Mouse (Mus musculus) urinary bladder, postnatal 25 days (tissue): ENCODE results near the gene M1ap.

ENCODE experiments used
- DNase-seq: peaks from one replicate; pipeline ENCODE4 v3.0.0; 2022; ENCODE audit warnings: low spot score

The M1ap gene

GRCm38 (mm10) chr6:82946651-82947050, at the start of gene M1ap:
Gene M1ap, plus strand, starts transcription at chr6:82946902.
- no peak for DNase-seq

GRCm38 (mm10) chr6:82897311-82897710, 49.4 kb upstream of the M1ap start:
- no peak for DNase-seq

GRCm38 (mm10) chr6:82898227-82898626, 48.5 kb upstream of the M1ap start:
- DNase-seq, result no peak

GRCm38 (mm10) chr6:82898745-82899144, 48.0 kb upstream of the M1ap start:
- no peak for DNase-seq

- DNase-seq, result no peak
These were observed 44.1 kb upstream of the M1ap start for GRCm38 (mm10) chr6:82902559-82902958.

- DNase-seq, result no peak
These were observed 39.7 kb upstream of the M1ap start for GRCm38 (mm10) chr6:82906985-82907384.

- DNase-seq, result no peak
These were observed 38.7 kb upstream of the M1ap start for GRCm38 (mm10) chr6:82908034-82908433.

GRCm38 (mm10) chr6:82909136-82909855, 37.4 kb upstream of the M1ap start:
- peak; percentile 40 for DNase-seq

GRCm38 (mm10) chr6:82911303-82911702, 35.4 kb upstream of the M1ap start:
- DNase-seq, result no peak

GRCm38 (mm10) chr6:82913336-82914247, 33.1 kb upstream of the M1ap start:
- no peak for DNase-seq

GRCm38 (mm10) chr6:82915889-82916288, 30.8 kb upstream of the M1ap start:
- peak; percentile 45 for DNase-seq

- DNase-seq, result no peak
These were observed 30.2 kb upstream of the M1ap start for GRCm38 (mm10) chr6:82916459-82916858.

GRCm38 (mm10) chr6:82917076-82917777, 29.5 kb upstream of the M1ap start:
- DNase-seq, result no peak

- DNase-seq, result peak; percentile 56
These were observed 28.9 kb upstream of the M1ap start for GRCm38 (mm10) chr6:82917778-82918129.

- no peak for DNase-seq
These were observed 28.3 kb upstream of the M1ap start for GRCm38 (mm10) chr6:82918371-82918770.

GRCm38 (mm10) chr6:82919520-82919919, 27.2 kb upstream of the M1ap start:
- no peak for DNase-seq

GRCm38 (mm10) chr6:82921426-82922224, 25.1 kb upstream of the M1ap start:
- DNase-seq, result no peak

- no peak for DNase-seq
These were observed 21.7 kb upstream of the M1ap start for GRCm38 (mm10) chr6:82925005-82925404.

GRCm38 (mm10) chr6:82926106-82926505, 20.6 kb upstream of the M1ap start:
- DNase-seq, result no peak

GRCm38 (mm10) chr6:82926528-82926927, 20.2 kb upstream of the M1ap start:
- no peak for DNase-seq

- DNase-seq, result no peak
These were observed 19.1 kb upstream of the M1ap start for GRCm38 (mm10) chr6:82927617-82928016.
